Mouse (Mus musculus): ENCODE measurements around the gene Mterf1b.

Mterf1b gene

DNA sequence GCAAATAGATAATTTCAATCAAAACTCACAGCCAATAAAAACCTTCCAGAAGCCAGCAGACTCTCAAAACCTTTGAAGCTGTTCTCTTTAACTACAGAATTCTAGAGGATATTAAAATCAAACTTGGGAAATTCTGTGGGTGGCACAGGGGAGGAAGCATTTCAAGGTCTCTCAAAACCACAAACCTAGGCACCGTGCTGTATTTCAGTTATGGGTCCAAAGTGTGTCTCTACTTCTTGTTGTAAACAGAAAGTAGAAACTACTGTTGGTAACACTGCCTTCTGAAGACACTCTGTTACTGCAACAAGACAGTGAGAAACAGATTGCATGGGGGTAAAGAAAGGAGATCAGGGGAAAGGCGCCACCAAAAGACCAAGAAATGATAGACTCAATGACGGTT, 52.8 kb downstream of the Mterf1b start:
- no peak for DNase-seq (ENCODE audit: low read depth, low spot score)

DNA sequence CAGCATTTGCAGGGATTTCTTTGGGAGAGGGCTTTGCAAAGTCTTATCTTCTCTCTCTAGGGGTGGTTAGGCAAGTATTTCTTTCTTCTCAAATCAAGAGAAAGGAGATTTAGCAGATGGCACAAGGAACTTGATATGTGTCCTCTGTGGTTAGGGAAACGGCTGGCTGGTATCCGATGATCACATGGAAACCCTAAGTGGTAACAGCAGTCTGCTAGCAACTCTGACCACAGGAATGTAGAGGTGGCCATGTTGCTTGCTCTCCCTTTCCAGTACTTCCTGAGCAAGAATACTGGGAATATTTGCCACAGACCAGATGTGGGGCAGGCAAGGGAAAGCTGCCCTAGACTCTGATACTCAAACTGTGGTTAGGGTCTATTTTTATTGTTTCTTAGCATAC, 53.9 kb downstream of the Mterf1b start:
- DNase-seq (ENCODE audit: low read depth, low spot score), result no peak
